Mouse (Mus musculus) cortical plate, adult 2 months (tissue): ENCODE results near the gene Rai14. TPM values are rescaled to one million over a fixed set of nuclear protein-coding genes. Genes with fewer than 3 reads are reported as not detected.
A peak's percentile ranks its signal among the peaks of the same experiment; 100 is the strongest.

Experiments
- H3K27ac ChIP-seq: fragments of 200-500 bp; 2 replicates; pipeline ENCODE4 v1.5.1; 2012; ENCODE audit warnings: low read length, control low read depth, inconsistent platforms; ENCODE audit not compliant: insufficient read depth
- H3K4me1 ChIP-seq: fragments of 200-500 bp; 2 replicates; pipeline ENCODE4 v1.6.1; 2011; ENCODE audit warnings: low read length; ENCODE audit not compliant: control insufficient read depth, insufficient read depth
- H3K4me3 ChIP-seq: fragments of 200-500 bp; 2 replicates; pipeline ENCODE4 v1.5.1; 2011; ENCODE audit warnings: mild to moderate bottlenecking, low read length, control low read depth; ENCODE audit not compliant: insufficient read depth
- CTCF ChIP-seq: fragments of 200-500 bp; IDR thresholded peaks from 2 replicates; pipeline ENCODE4 v1.5.1; 2011; ENCODE audit warnings: mild to moderate bottlenecking, control low read depth, low read length; ENCODE audit not compliant: insufficient read depth; ENCODE audit errors: extremely low read depth
- POLR2A ChIP-seq: fragments of 200-500 bp; IDR thresholded peaks from 2 replicates; pipeline ENCODE4 v1.6.1; 2011; ENCODE audit warnings: mild to moderate bottlenecking, low read length, control low read depth; ENCODE audit not compliant: insufficient read depth; ENCODE audit errors: extremely low read depth
- polyA plus RNA-seq: library from polyadenylated mRNA; depleted of rRNA; stranded (reverse); fragments of >200 nt; gene quantifications from 2 replicates; pipeline ENCODE4 v1.2.3, GENCODE M21; 2012

Rai14 gene
- polyA plus RNA-seq, 1 experiment, result 8.1 TPM

- H3K4me3 ChIP-seq, result peak overlapping the region; percentile 48
- TF ChIP-seq CTCF (no peak), POLR2A (no peak)
- no peak overlapping the region for H3K27ac ChIP-seq
- no peaks in the 10 kb centered on the region for H3K4me1 ChIP-seq
Measured at GRCm38 (mm10) chr15:10713181-10713625, 1.2 kb downstream of the Rai14 start.

GRCm38 (mm10) chr15:10712288-10712687 is 2.1 kb downstream of the Rai14 start:
- Histone ChIP-seq H3K4me1 (no peaks in the 10 kb centered on the region), H3K27ac (no peak overlapping the region), H3K4me3 (no peak overlapping the region; the same call in 1 of the 2 replicates)
- TF ChIP-seq POLR2A (no peak), CTCF (no peak)

- Histone ChIP-seq H3K4me3 (no peak overlapping the region), H3K4me1 (no peaks in the 10 kb centered on the region), H3K27ac (no peak overlapping the region)
- TF ChIP-seq POLR2A, result no peak
- no peak for TF ChIP-seq CTCF
Measured at GRCm38 (mm10) chr15:10711231-10711630, 3.2 kb downstream of the Rai14 start.

GRCm38 (mm10) chr15:10708591-10709272 is 5.7 kb downstream of the Rai14 start:
- TF ChIP-seq POLR2A (no peak), CTCF (0 out of 2 replicates have a peak, but pooled peaks have one; percentile 13)
- Histone ChIP-seq H3K4me3 (no peak overlapping the region), H3K27ac (no peak overlapping the region), H3K4me1 (no peaks in the 10 kb centered on the region)

GRCm38 (mm10) chr15:10707109-10707508 is 7.3 kb downstream of the Rai14 start:
- H3K4me1 ChIP-seq, result no peaks in the 10 kb centered on the region
- H3K27ac ChIP-seq, result no peak overlapping the region
- TF ChIP-seq POLR2A (no peak), CTCF (no peak)
- H3K4me3 ChIP-seq, result no peak overlapping the region

- TF ChIP-seq CTCF (no peak), POLR2A (no peak)
- Histone ChIP-seq H3K4me3 (no peak overlapping the region), H3K27ac (no peak overlapping the region), H3K4me1 (no peaks in the 10 kb centered on the region)
Measured at GRCm38 (mm10) chr15:10706414-10706813, 8.0 kb downstream of the Rai14 start.

- H3K4me1 ChIP-seq, result no peaks in the 10 kb centered on the region
- TF ChIP-seq POLR2A (no peak), CTCF (no peak)
- H3K27ac ChIP-seq, result no peak overlapping the region
- H3K4me3 ChIP-seq, result no peak overlapping the region
Measured at GRCm38 (mm10) chr15:10705752-10706151, 8.7 kb downstream of the Rai14 start.

GRCm38 (mm10) chr15:10704328-10704727 is 10.1 kb downstream of the Rai14 start:
- Histone ChIP-seq H3K4me3 (no peak overlapping the region), H3K4me1 (no peaks in the 10 kb centered on the region), H3K27ac (no peak overlapping the region)
- TF ChIP-seq POLR2A (no peak), CTCF (no peak)

- Histone ChIP-seq H3K4me3 (no peak overlapping the region), H3K27ac (no peak overlapping the region), H3K4me1 (no peaks in the 10 kb centered on the region)
- TF ChIP-seq POLR2A, result no peak
- TF ChIP-seq CTCF, result no peak
Measured at GRCm38 (mm10) chr15:10701571-10701970, 12.9 kb downstream of the Rai14 start.

- no peak for TF ChIP-seq POLR2A
- TF ChIP-seq CTCF, result no peak
- Histone ChIP-seq H3K4me1 (no peaks in the 10 kb centered on the region), H3K4me3 (no peak overlapping the region), H3K27ac (no peak overlapping the region)
Measured at GRCm38 (mm10) chr15:10700891-10701466, 13.4 kb downstream of the Rai14 start.
